Mouse (Mus musculus): Measurements from ENCODE around the gene Slc13a4. TPM values are rescaled to one million over a fixed set of nuclear protein-coding genes. Genes with fewer than 3 reads are reported as not detected.

Slc13a4 gene
- polyA plus RNA-seq, 1 experiment from 2014 or later: 0.41 TPM

GRCm38 (mm10) chr6:35253474-35253873, 54.5 kb downstream of the Slc13a4 start:
- H3K9ac ChIP-seq (replicated peaks; ENCODE audit: low read length): peak overlapping the region; percentile 79
- 38% methylated on average over 5 of the region's 5 CpGs for WGBS
- peak overlapping the region; percentile 86 for H3K4me3 ChIP-seq (ENCODE audit: low read length)
- H3K9me3 ChIP-seq (ENCODE audit: low read length): no peaks in the 10 kb centered on the region
- peak overlapping the region; percentile 83 for H3K4me2 ChIP-seq (replicated peaks; ENCODE audit: low read depth, low read length)
- H3K27ac ChIP-seq (ENCODE audit: low read length): peak overlapping the region; percentile 76; the same call in 1 of the 2 replicates
- no peaks in the 10 kb centered on the region for H3K36me3 ChIP-seq (ENCODE audit: insufficient read depth, low read length)
- H3K27me3 ChIP-seq (ENCODE audit: insufficient read depth, low read length): no peaks in the 10 kb centered on the region
- H3K4me1 ChIP-seq (ENCODE audit: insufficient read depth, low read length): peaks cover 43% of the 10 kb centered on the region
- no peak for ATAC-seq (ENCODE audit: low FRiP score, low TSS enrichment)

- H3K9ac ChIP-seq (replicated peaks; ENCODE audit: low read length): peak overlapping the region; percentile 79
- peaks cover 42% of the 10 kb centered on the region for H3K4me1 ChIP-seq (ENCODE audit: insufficient read depth, low read length)
- H3K27ac ChIP-seq (ENCODE audit: low read length): peak overlapping the region; percentile 76
- H3K27me3 ChIP-seq (ENCODE audit: insufficient read depth, low read length): no peaks in the 10 kb centered on the region
- ATAC-seq (ENCODE audit: low FRiP score, low TSS enrichment): peak; percentile 93
- peak overlapping the region; percentile 86 for H3K4me3 ChIP-seq (ENCODE audit: low read length)
- H3K9me3 ChIP-seq (ENCODE audit: low read length): no peaks in the 10 kb centered on the region
- peak overlapping the region; percentile 83 for H3K4me2 ChIP-seq (replicated peaks; ENCODE audit: low read depth, low read length)
- WGBS: under 1% methylated on average over 60 of the region's 60 CpGs
- no peaks in the 10 kb centered on the region for H3K36me3 ChIP-seq (ENCODE audit: insufficient read depth, low read length)
Observed at GRCm38 (mm10) chr6:35252477-35253346, 55.2 kb downstream of the Slc13a4 start.

- WGBS: 65% methylated on average over 17 of the region's 17 CpGs
- H3K36me3 ChIP-seq (ENCODE audit: insufficient read depth, low read length): no peaks in the 10 kb centered on the region
- peak overlapping the region; percentile 79 for H3K9ac ChIP-seq (replicated peaks; ENCODE audit: low read length)
- H3K9me3 ChIP-seq (ENCODE audit: low read length): no peaks in the 10 kb centered on the region
- H3K27ac ChIP-seq (ENCODE audit: low read length): no peak overlapping the region
- H3K4me3 ChIP-seq (ENCODE audit: low read length): peak overlapping the region; percentile 86
- H3K4me2 ChIP-seq (replicated peaks; ENCODE audit: low read depth, low read length): peak overlapping the region; percentile 83
- ATAC-seq (ENCODE audit: low FRiP score, low TSS enrichment): peak; percentile 32
- peaks cover 39% of the 10 kb centered on the region for H3K4me1 ChIP-seq (ENCODE audit: insufficient read depth, low read length)
- no peaks in the 10 kb centered on the region for H3K27me3 ChIP-seq (ENCODE audit: insufficient read depth, low read length)
Observed at GRCm38 (mm10) chr6:35251807-35252476, 56.0 kb downstream of the Slc13a4 start.

GRCm38 (mm10) chr6:35245086-35245485, 62.8 kb downstream of the Slc13a4 start:
- Histone ChIP-seq H3K9ac (replicated peaks; ENCODE audit: low read length) (no peak overlapping the region), H3K27ac (ENCODE audit: low read length) (no peak overlapping the region), H3K9me3 (ENCODE audit: low read length) (peaks cover 4% of the 10 kb centered on the region), H3K36me3 (ENCODE audit: insufficient read depth, low read length) (peaks cover 53% of the 10 kb centered on the region), H3K27me3 (ENCODE audit: insufficient read depth, low read length) (no peaks in the 10 kb centered on the region), H3K4me3 (ENCODE audit: low read length) (no peak overlapping the region), H3K4me2 (replicated peaks; ENCODE audit: low read depth, low read length) (no peak overlapping the region), H3K4me1 (ENCODE audit: insufficient read depth, low read length) (no peaks in the 10 kb centered on the region)
- no peak for ATAC-seq (ENCODE audit: low FRiP score, low TSS enrichment)
- 58% methylated on average over 5 of the region's 5 CpGs for WGBS

GRCm38 (mm10) chr6:35243989-35244388, 63.9 kb downstream of the Slc13a4 start:
- H3K4me3 ChIP-seq (ENCODE audit: low read length): no peak overlapping the region
- no peak for ATAC-seq (ENCODE audit: low FRiP score, low TSS enrichment)
- H3K27ac ChIP-seq (ENCODE audit: low read length): no peak overlapping the region
- H3K9me3 ChIP-seq (ENCODE audit: low read length): peaks cover 4% of the 10 kb centered on the region
- WGBS: 70% methylated on average over 9 of the region's 9 CpGs
- no peak overlapping the region for H3K9ac ChIP-seq (replicated peaks; ENCODE audit: low read length)
- H3K4me2 ChIP-seq (replicated peaks; ENCODE audit: low read depth, low read length): no peak overlapping the region
- no peaks in the 10 kb centered on the region for H3K4me1 ChIP-seq (ENCODE audit: insufficient read depth, low read length)
- no peaks in the 10 kb centered on the region for H3K27me3 ChIP-seq (ENCODE audit: insufficient read depth, low read length)
- peaks cover 61% of the 10 kb centered on the region for H3K36me3 ChIP-seq (ENCODE audit: insufficient read depth, low read length)

- no peak overlapping the region for H3K4me2 ChIP-seq (replicated peaks; ENCODE audit: low read depth, low read length)
- H3K9me3 ChIP-seq (ENCODE audit: low read length): peaks cover 4% of the 10 kb centered on the region
- H3K27me3 ChIP-seq (ENCODE audit: insufficient read depth, low read length): no peaks in the 10 kb centered on the region
- H3K4me3 ChIP-seq (ENCODE audit: low read length): no peak overlapping the region
- H3K9ac ChIP-seq (replicated peaks; ENCODE audit: low read length): no peak overlapping the region
- WGBS: 95% methylated on average over 4 of the region's 4 CpGs
- no peaks in the 10 kb centered on the region for H3K4me1 ChIP-seq (ENCODE audit: insufficient read depth, low read length)
- H3K36me3 ChIP-seq (ENCODE audit: insufficient read depth, low read length): peaks cover 65% of the 10 kb centered on the region
- H3K27ac ChIP-seq (ENCODE audit: low read length): no peak overlapping the region
- ATAC-seq (ENCODE audit: low FRiP score, low TSS enrichment): no peak
Observed at GRCm38 (mm10) chr6:35243252-35243651, 64.7 kb downstream of the Slc13a4 start.

- peaks cover 62% of the 10 kb centered on the region for H3K36me3 ChIP-seq (ENCODE audit: insufficient read depth, low read length)
- H3K4me1 ChIP-seq (ENCODE audit: insufficient read depth, low read length): no peaks in the 10 kb centered on the region
- no peak for ATAC-seq (ENCODE audit: low FRiP score, low TSS enrichment)
- WGBS: 90% methylated on average over 9 of the region's 9 CpGs
- H3K9ac ChIP-seq (replicated peaks; ENCODE audit: low read length): no peak overlapping the region
- H3K9me3 ChIP-seq (ENCODE audit: low read length): no peaks in the 10 kb centered on the region
- H3K27me3 ChIP-seq (ENCODE audit: insufficient read depth, low read length): no peaks in the 10 kb centered on the region
- H3K4me2 ChIP-seq (replicated peaks; ENCODE audit: low read depth, low read length): no peak overlapping the region
- no peak overlapping the region for H3K4me3 ChIP-seq (ENCODE audit: low read length)
- no peak overlapping the region for H3K27ac ChIP-seq (ENCODE audit: low read length)
Observed at GRCm38 (mm10) chr6:35236108-35236785, 71.7 kb downstream of the Slc13a4 start.

- Histone ChIP-seq H3K27me3 (ENCODE audit: insufficient read depth, low read length) (no peaks in the 10 kb centered on the region), H3K4me1 (ENCODE audit: insufficient read depth, low read length) (no peaks in the 10 kb centered on the region), H3K4me2 (replicated peaks; ENCODE audit: low read depth, low read length) (no peak overlapping the region), H3K36me3 (ENCODE audit: insufficient read depth, low read length) (peaks cover 57% of the 10 kb centered on the region), H3K9ac (replicated peaks; ENCODE audit: low read length) (no peak overlapping the region), H3K4me3 (ENCODE audit: low read length) (no peak overlapping the region), H3K9me3 (ENCODE audit: low read length) (no peaks in the 10 kb centered on the region), H3K27ac (ENCODE audit: low read length) (no peak overlapping the region)
- ATAC-seq (ENCODE audit: low FRiP score, low TSS enrichment): no peak
- 87% methylated on average over 1 of the region's 1 CpGs for WGBS
Observed at GRCm38 (mm10) chr6:35229415-35229814, 78.5 kb downstream of the Slc13a4 start.

- no peak overlapping the region for H3K4me2 ChIP-seq (replicated peaks; ENCODE audit: low read depth, low read length)
- H3K9ac ChIP-seq (replicated peaks; ENCODE audit: low read length): no peak overlapping the region
- no peak for ATAC-seq (ENCODE audit: low FRiP score, low TSS enrichment)
- no peaks in the 10 kb centered on the region for H3K4me1 ChIP-seq (ENCODE audit: insufficient read depth, low read length)
- H3K27ac ChIP-seq (ENCODE audit: low read length): no peak overlapping the region
- H3K36me3 ChIP-seq (ENCODE audit: insufficient read depth, low read length): peaks cover 50% of the 10 kb centered on the region
- H3K9me3 ChIP-seq (ENCODE audit: low read length): no peaks in the 10 kb centered on the region
- 93% methylated on average over 4 of the region's 4 CpGs for WGBS
- no peak overlapping the region for H3K4me3 ChIP-seq (ENCODE audit: low read length)
- no peaks in the 10 kb centered on the region for H3K27me3 ChIP-seq (ENCODE audit: insufficient read depth, low read length)
Observed at GRCm38 (mm10) chr6:35225696-35226095, 82.2 kb downstream of the Slc13a4 start.
